Mouse (Mus musculus): ENCODE data around the gene Cyp8b1. TPM values are rescaled to one million over a fixed set of nuclear protein-coding genes. Genes with fewer than 3 reads are reported as not detected.

Gene Cyp8b1
- total and polyA plus RNA-seq, 2 experiments from 2014 or later: not detected

- no peak overlapping the region for H3K4me2 ChIP-seq (ENCODE audit: low read depth)
- no peak overlapping the region for H3K4me3 ChIP-seq (ENCODE audit: low read depth, low read length)
- H3K4me1 ChIP-seq (ENCODE audit: insufficient read depth): no peaks in the 10 kb centered on the region
- TF ChIP-seq CTCF (IDR thresholded peaks at IDR 0.05; ENCODE audit: low read depth): no peak
- H3K9me3 ChIP-seq (ENCODE audit: low read length): no peaks in the 10 kb centered on the region
- no peaks in the 10 kb centered on the region for H3K36me3 ChIP-seq (ENCODE audit: insufficient read depth)
- H3K27ac ChIP-seq (ENCODE audit: low read depth, low read length): no peak overlapping the region
- WGBS: 90% methylated on average over 6 of the region's 6 CpGs
- DNase-seq (no peak), ATAC-seq (no peak)
- no peaks in the 10 kb centered on the region for H3K27me3 ChIP-seq (ENCODE audit: insufficient read depth, low read length)
- H3K9ac ChIP-seq: no peak overlapping the region
Measured at GRCm38 (mm10) chr9:121867632-121868031, 48.5 kb downstream of the Cyp8b1 start.

- no peak for TF ChIP-seq CTCF (IDR thresholded peaks at IDR 0.05; ENCODE audit: low read depth)
- DNase-seq: no peak
Measured at GRCm38 (mm10) chr9:121865425-121866008, 50.6 kb downstream of the Cyp8b1 start.

GRCm38 (mm10) chr9:121864837-121865236 is 51.3 kb downstream of the Cyp8b1 start:
- Histone ChIP-seq H3K36me3 (ENCODE audit: insufficient read depth) (no peaks in the 10 kb centered on the region), H3K9ac (no peak overlapping the region), H3K27ac (ENCODE audit: low read depth, low read length) (no peak overlapping the region), H3K27me3 (ENCODE audit: insufficient read depth, low read length) (no peaks in the 10 kb centered on the region), H3K4me1 (ENCODE audit: insufficient read depth) (no peaks in the 10 kb centered on the region), H3K4me2 (ENCODE audit: low read depth) (no peak overlapping the region), H3K4me3 (ENCODE audit: low read depth, low read length) (no peak overlapping the region), H3K9me3 (ENCODE audit: low read length) (no peaks in the 10 kb centered on the region)
- ATAC-seq (no peak), DNase-seq (no peak)
- 64% methylated on average over 4 of the region's 4 CpGs for WGBS
- no peak for TF ChIP-seq CTCF (IDR thresholded peaks at IDR 0.05; ENCODE audit: low read depth)

More at GRCm38 (mm10) chr9:121865425-121866008, 50.6 kb downstream of the Cyp8b1 start:
- 27% methylated on average over 3 of the region's 3 CpGs for WGBS
- no peak overlapping the region for H3K9ac ChIP-seq
- no peaks in the 10 kb centered on the region for H3K36me3 ChIP-seq (ENCODE audit: insufficient read depth)
- no peaks in the 10 kb centered on the region for H3K9me3 ChIP-seq (ENCODE audit: low read length)
- H3K4me3 ChIP-seq (ENCODE audit: low read depth, low read length): no peak overlapping the region
- H3K27me3 ChIP-seq (ENCODE audit: insufficient read depth, low read length): no peaks in the 10 kb centered on the region
- no peak overlapping the region for H3K27ac ChIP-seq (ENCODE audit: low read depth, low read length)
- H3K4me1 ChIP-seq (ENCODE audit: insufficient read depth): no peaks in the 10 kb centered on the region
- H3K4me2 ChIP-seq (ENCODE audit: low read depth): no peak overlapping the region
- no peak for ATAC-seq

Other genes starting within 250 kb of the Cyp8b1 start
- gene Sec22c, start 210.8 kb downstream of the Cyp8b1 start, total RNA-seq (2014; rRNA removed): 21.2 and 24.8 TPM in 2 replicates
- 22.2 and 36.3 TPM in 2 replicates for gene Sec22c, start 210.8 kb downstream of the Cyp8b1 start, polyA plus RNA-seq (2015; fragmentation: Nextera tagmentation; extraction: Ambion mirVana)
- gene Ss18l2, start 206.0 kb downstream of the Cyp8b1 start, total RNA-seq (2014; rRNA removed): 69.5 and 104 TPM in 2 replicates
- gene Ss18l2, start 206.0 kb downstream of the Cyp8b1 start, polyA plus RNA-seq (2015; fragmentation: Nextera tagmentation; extraction: Ambion mirVana): 185 and 241 TPM in 2 replicates
- gene Nktr, start 197.1 kb downstream of the Cyp8b1 start, total RNA-seq (2014; rRNA removed): 79.8 and 97.3 TPM in 2 replicates
- gene Nktr, start 197.1 kb downstream of the Cyp8b1 start, polyA plus RNA-seq (2015; fragmentation: Nextera tagmentation; extraction: Ambion mirVana): 31.3 and 43.2 TPM in 2 replicates
- 44.6 and 48.8 TPM in 2 replicates for gene Zfp651, start 157.0 kb downstream of the Cyp8b1 start, total RNA-seq (2014; rRNA removed)
- 16.3 and 17.5 TPM in 2 replicates for gene Zfp651, start 157.0 kb downstream of the Cyp8b1 start, polyA plus RNA-seq (2015; fragmentation: Nextera tagmentation; extraction: Ambion mirVana)
- 2.7 and 2.8 TPM in 2 replicates for gene Klhl40, start 138.7 kb downstream of the Cyp8b1 start, total RNA-seq (2014; rRNA removed)
- 1.7 and 2.0 TPM in 2 replicates for gene Klhl40, start 138.7 kb downstream of the Cyp8b1 start, polyA plus RNA-seq (2015; fragmentation: Nextera tagmentation; extraction: Ambion mirVana)
- gene Hhatl, start 123.8 kb downstream of the Cyp8b1 start, total RNA-seq (2014; rRNA removed): 0.15 and 1.2 TPM in 2 replicates
- gene Hhatl, start 123.8 kb downstream of the Cyp8b1 start, polyA plus RNA-seq (2015; fragmentation: Nextera tagmentation; extraction: Ambion mirVana): 0.15 and 0.39 TPM in 2 replicates
- gene Ccdc13, start 76.8 kb downstream of the Cyp8b1 start, total RNA-seq (2014; rRNA removed): 4.3 and 5.2 TPM in 2 replicates
- 3.6 and 4.7 TPM in 2 replicates for gene Ccdc13, start 76.8 kb downstream of the Cyp8b1 start, polyA plus RNA-seq (2015; fragmentation: Nextera tagmentation; extraction: Ambion mirVana)
- gene Higd1a, start 57.9 kb downstream of the Cyp8b1 start, total RNA-seq (2014; rRNA removed): 35.1 and 35.9 TPM in 2 replicates
- gene Higd1a, start 57.9 kb downstream of the Cyp8b1 start, polyA plus RNA-seq (2015; fragmentation: Nextera tagmentation; extraction: Ambion mirVana): 134 and 146 TPM in 2 replicates
- 2.1 TPM in 2 replicates for gene Ackr2, start 17.9 kb downstream of the Cyp8b1 start, total RNA-seq (2014; rRNA removed)
- 0.84 and 1.4 TPM in 2 replicates for gene Ackr2, start 17.9 kb downstream of the Cyp8b1 start, polyA plus RNA-seq (2015; fragmentation: Nextera tagmentation; extraction: Ambion mirVana)
- gene Fam198a, start 34.7 kb upstream of the Cyp8b1 start, total RNA-seq (2014; rRNA removed): 2.5 and 5.7 TPM in 2 replicates
- 1.3 and 1.6 TPM in 2 replicates for gene Fam198a, start 34.7 kb upstream of the Cyp8b1 start, polyA plus RNA-seq (2015; fragmentation: Nextera tagmentation; extraction: Ambion mirVana)
- 64.6 and 85.7 TPM in 2 replicates for gene Pomgnt2, start 80.8 kb upstream of the Cyp8b1 start, total RNA-seq (2014; rRNA removed)
- 28.3 and 35.6 TPM in 2 replicates for gene Pomgnt2, start 80.8 kb upstream of the Cyp8b1 start, polyA plus RNA-seq (2015; fragmentation: Nextera tagmentation; extraction: Ambion mirVana)
- gene Snrk, start 201.0 kb upstream of the Cyp8b1 start, total RNA-seq (2014; rRNA removed): 99.8 and 109 TPM in 2 replicates
- gene Snrk, start 201.0 kb upstream of the Cyp8b1 start, polyA plus RNA-seq (2015; fragmentation: Nextera tagmentation; extraction: Ambion mirVana): 57.7 and 82.3 TPM in 2 replicates

Measured in forebrain, postnatal 0 days (tissue).